Mouse (Mus musculus): ENCODE measurements around the gene 1810013L24Rik. TPM values are rescaled to one million over a fixed set of nuclear protein-coding genes. Genes with fewer than 3 reads are reported as not detected.

1810013L24Rik gene
- polyA plus RNA-seq, 1 experiment from 2014 or later, result 32.3 TPM

DNA sequence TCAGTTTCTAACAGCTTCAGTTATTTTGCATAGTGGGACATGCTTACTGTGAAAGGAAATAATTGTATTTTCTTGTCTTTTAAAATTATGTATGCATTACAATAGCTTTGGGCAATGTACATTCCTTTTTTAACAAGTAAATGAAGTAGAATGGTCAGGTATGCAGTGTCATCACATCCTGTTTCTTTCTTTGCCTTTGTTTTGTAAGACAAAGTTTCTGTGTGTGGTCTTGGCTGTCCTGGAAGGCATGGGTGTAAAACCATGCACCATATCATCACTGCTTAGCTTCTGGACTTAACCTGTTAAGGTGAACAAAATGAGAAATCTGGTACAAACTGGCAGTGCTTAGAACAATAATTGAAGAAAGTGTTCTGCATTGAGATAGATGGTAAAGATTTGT, 9.0 kb downstream of the 1810013L24Rik start:
- H3K4me2 ChIP-seq (replicated peaks), result no peak overlapping the region
- H3K9ac ChIP-seq, result no peak overlapping the region
- peaks cover 5% of the 10 kb centered on the region; the same call in 1 of the 2 replicates for H3K4me1 ChIP-seq
- H3K4me3 ChIP-seq, result no peak overlapping the region
- no peak for ATAC-seq (ENCODE audit: insufficient number of reproducible peaks, insufficient read depth, low FRiP score, low TSS enrichment)
- H3K9me3 ChIP-seq, result no peaks in the 10 kb centered on the region
- H3K27ac ChIP-seq, result no peak overlapping the region
- H3K36me3 ChIP-seq, result peaks cover 44% of the 10 kb centered on the region
- no peaks in the 10 kb centered on the region for H3K27me3 ChIP-seq

DNA sequence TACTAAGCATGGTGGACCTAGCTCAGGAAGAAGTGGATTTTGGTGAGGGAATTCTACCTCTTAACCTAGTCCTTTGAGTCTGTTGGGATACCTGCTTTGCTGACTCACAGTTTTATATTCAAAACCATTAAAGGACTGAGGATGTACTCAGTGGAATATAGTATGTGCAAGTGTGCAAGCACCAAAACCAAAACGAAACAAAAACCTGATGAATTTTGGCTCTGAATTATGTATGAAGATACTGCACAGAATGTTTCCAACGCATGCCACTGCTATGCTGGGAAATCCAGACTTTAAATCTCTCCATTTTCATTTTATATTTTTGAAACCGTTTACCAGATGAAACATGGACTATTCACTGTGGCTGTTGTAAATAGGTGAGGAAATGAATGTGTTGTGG, 10.7 kb downstream of the 1810013L24Rik start:
- H3K9ac ChIP-seq, result no peak overlapping the region
- no peaks in the 10 kb centered on the region for H3K27me3 ChIP-seq
- H3K9me3 ChIP-seq, result no peaks in the 10 kb centered on the region
- no peaks in the 10 kb centered on the region for H3K4me1 ChIP-seq
- ATAC-seq (ENCODE audit: insufficient number of reproducible peaks, insufficient read depth, low FRiP score, low TSS enrichment), result no peak
- no peak overlapping the region for H3K4me2 ChIP-seq (replicated peaks)
- H3K27ac ChIP-seq, result no peak overlapping the region
- H3K4me3 ChIP-seq, result no peak overlapping the region
- WGBS, result 92% methylated on average over 3 of the region's 3 CpGs
- H3K36me3 ChIP-seq, result peaks cover 45% of the 10 kb centered on the region

DNA sequence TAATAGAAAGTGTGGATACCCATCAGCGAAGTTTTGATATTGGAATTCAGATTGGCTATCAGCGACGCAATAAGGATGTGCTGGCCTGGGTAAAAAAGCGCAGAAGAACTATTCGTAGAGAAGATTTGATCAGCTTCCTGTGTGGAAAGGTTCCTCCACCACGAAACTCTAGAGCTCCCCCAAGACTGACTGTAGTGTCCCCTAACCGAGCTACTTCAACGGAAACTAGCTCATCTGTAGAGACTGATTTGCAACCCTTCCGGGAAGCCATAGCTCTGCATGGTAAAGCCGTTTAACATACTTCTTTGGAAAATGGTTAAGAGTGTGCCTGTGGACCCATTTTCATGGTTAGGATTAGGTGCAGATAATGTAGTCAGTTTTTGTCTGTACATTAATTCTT, 13.1 kb downstream of the 1810013L24Rik start:
- 94% methylated on average over 10 of the region's 10 CpGs for WGBS
- no peak overlapping the region for H3K4me2 ChIP-seq (replicated peaks)
- H3K36me3 ChIP-seq, result peaks cover 34% of the 10 kb centered on the region

DNA sequence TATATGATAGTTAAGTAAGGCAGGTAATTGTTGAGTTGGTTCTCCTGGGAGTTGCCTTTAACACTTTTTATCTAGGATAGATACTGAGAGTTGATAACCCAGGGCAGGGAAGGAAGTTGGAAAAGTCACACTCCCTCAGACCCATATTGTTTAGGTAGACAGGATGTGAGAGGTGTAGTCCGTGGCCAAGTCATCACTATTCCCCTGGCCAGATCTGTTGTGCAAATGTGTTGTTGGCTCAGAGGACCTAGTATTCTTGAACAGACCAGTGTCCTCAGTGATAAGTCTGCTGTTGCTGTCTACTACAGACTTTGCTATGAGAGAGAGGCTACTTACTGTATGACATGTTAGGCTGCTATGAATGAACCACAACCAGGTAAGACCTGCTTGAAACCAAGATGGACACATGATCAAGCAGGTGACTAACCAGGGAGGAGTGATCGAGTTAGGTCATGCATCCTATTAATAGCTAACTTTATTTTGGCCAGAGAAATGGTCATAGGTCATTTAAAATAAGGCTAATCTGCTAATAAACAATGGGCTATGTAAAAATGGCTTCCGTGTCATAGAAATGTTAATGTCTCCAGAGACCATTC, 13.8 kb downstream of the 1810013L24Rik start:
- no peaks in the 10 kb centered on the region for H3K9me3 ChIP-seq
- H3K4me2 ChIP-seq (replicated peaks), result no peak overlapping the region
- no peak overlapping the region for H3K27ac ChIP-seq
- no peaks in the 10 kb centered on the region; the same call in 1 of the 2 replicates for H3K4me1 ChIP-seq
- no peak overlapping the region for H3K4me3 ChIP-seq
- peaks cover 28% of the 10 kb centered on the region for H3K36me3 ChIP-seq
- no peaks in the 10 kb centered on the region for H3K27me3 ChIP-seq
- no peak for ATAC-seq (ENCODE audit: insufficient number of reproducible peaks, insufficient read depth, low FRiP score, low TSS enrichment)
- 92% methylated on average over 3 of the region's 3 CpGs for WGBS
- H3K9ac ChIP-seq, result no peak overlapping the region

More for the DNA sequence above, 13.1 kb downstream of the 1810013L24Rik start:
- Histone ChIP-seq H3K4me1 (no peaks in the 10 kb centered on the region), H3K27me3 (no peaks in the 10 kb centered on the region), H3K4me3 (no peak overlapping the region), H3K9ac (no peak overlapping the region), H3K9me3 (no peaks in the 10 kb centered on the region), H3K27ac (no peak overlapping the region)
- ATAC-seq (ENCODE audit: insufficient number of reproducible peaks, insufficient read depth, low FRiP score, low TSS enrichment), result no peak

DNA sequence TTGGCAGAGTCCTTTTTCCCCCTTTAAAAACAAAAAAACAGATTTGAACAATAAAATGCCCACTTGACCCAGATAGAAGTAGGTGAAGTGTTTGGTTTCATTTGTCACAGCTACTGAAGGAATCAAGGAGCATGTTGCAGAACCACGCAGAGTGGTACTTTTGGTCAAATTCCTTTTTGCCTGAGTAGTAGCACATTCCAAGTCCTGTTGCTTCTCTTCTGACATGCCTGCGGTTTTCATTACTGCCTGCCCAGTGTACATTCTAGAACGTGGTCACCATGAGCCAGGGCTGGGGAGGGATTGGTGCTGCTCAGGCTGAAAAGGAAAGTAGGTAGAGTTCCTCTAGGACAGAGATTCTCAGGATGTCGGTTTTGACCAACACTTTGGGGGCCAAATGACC, 16.1 kb downstream of the 1810013L24Rik start:
- peaks cover 24% of the 10 kb centered on the region for H3K36me3 ChIP-seq
- H3K27me3 ChIP-seq, result no peaks in the 10 kb centered on the region
- 77% methylated on average over 4 of the region's 4 CpGs for WGBS
- no peak overlapping the region for H3K4me3 ChIP-seq
- no peak overlapping the region for H3K9ac ChIP-seq
- no peak overlapping the region for H3K27ac ChIP-seq
- no peak overlapping the region for H3K4me2 ChIP-seq (replicated peaks)
- H3K9me3 ChIP-seq, result no peaks in the 10 kb centered on the region
- ATAC-seq (ENCODE audit: insufficient number of reproducible peaks, insufficient read depth, low FRiP score, low TSS enrichment), result no peak
- H3K4me1 ChIP-seq, result no peaks in the 10 kb centered on the region; the same call in 1 of the 2 replicates

DNA sequence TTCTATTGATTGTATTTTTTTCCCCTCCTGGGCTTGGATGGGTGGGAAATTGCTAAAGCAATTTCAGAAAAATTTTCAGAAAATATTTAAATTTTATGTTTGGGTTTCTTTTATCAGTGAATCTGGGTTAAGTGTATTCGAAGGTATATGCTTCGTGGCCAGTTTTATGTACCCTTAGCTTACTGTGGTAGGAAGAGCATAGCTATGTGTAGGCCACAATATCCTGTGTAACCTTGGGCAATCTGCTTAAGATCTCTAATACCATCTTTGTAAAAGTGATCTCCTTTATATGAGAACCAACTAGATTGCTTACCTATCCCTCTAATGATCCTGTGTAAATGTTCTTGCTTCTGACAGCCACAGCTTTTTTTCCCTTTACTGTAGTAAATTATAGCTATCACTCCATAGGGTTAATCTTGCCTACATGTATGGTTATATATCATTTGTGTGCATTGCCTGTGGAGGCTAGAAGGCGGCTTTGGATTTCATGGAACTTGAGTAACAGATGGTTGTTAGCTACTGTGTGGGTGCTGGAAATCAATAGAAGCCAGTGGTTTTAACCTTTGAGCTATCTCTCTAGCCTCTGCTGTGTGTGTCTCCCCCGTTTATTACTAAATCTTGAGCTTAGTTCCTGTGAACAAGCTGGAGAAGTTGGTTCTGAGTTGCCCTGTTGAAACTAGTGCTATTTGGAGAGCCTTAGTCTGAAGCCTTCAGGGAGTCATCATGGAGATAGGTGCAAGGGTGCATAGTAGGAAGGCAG, 18.6 kb downstream of the 1810013L24Rik start:
- Histone ChIP-seq H3K27ac (no peak overlapping the region), H3K9ac (no peak overlapping the region), H3K4me3 (no peak overlapping the region), H3K36me3 (peaks cover 12% of the 10 kb centered on the region), H3K4me2 (replicated peaks) (no peak overlapping the region), H3K4me1 (no peaks in the 10 kb centered on the region; the same call in 1 of the 2 replicates), H3K27me3 (no peaks in the 10 kb centered on the region), H3K9me3 (no peaks in the 10 kb centered on the region)
- ATAC-seq (ENCODE audit: insufficient number of reproducible peaks, insufficient read depth, low FRiP score, low TSS enrichment), result no peak
- 87% methylated on average over 4 of the region's 4 CpGs for WGBS

DNA sequence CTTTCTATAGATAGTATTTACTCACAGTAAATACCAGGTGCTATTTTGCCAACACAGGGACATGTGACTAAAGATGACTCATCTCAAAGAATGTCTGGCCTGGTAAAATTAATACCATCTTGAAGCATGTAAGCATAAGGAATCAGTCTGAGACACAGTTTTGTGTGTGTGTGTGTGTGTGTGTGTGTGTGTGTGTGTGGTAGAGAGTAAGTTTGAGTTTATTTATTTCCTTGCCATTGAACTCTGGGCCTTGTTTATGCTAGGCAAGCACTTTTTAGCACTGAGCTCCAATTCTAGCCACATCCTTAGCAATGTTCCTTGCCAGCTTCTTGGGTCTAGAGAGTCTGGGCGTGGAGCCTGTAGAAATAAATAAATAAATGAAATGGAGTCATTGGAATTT, 20.0 kb downstream of the 1810013L24Rik start:
- Histone ChIP-seq H3K4me1 (no peaks in the 10 kb centered on the region; the same call in 1 of the 2 replicates), H3K27ac (no peak overlapping the region), H3K27me3 (no peaks in the 10 kb centered on the region), H3K4me3 (no peak overlapping the region), H3K9ac (no peak overlapping the region), H3K4me2 (replicated peaks) (no peak overlapping the region), H3K36me3 (peaks cover 14% of the 10 kb centered on the region), H3K9me3 (no peaks in the 10 kb centered on the region)
- WGBS, result 68% methylated on average over 1 of the region's 1 CpGs
- no peak for ATAC-seq (ENCODE audit: insufficient number of reproducible peaks, insufficient read depth, low FRiP score, low TSS enrichment)

DNA sequence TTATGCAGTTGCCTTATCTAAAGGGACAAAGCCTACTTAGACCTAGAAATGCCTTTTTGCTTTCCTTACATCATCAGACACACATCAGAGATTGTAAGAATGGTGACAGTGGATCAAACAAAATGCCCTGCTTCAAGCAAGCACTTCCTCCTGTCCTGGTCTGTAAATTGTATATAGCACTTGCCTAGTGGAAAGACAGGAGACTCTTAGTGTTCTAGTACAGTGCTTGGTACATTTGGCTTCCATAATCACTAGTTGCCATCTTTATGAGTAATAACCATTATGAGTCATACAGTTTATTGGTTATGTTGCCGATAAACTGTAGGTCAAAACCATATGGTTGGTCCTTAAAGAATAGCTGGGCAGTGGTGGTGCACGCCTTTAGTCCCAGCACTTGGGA, 25.2 kb downstream of the 1810013L24Rik start:
- Histone ChIP-seq H3K9ac (no peak overlapping the region), H3K9me3 (no peaks in the 10 kb centered on the region), H3K27me3 (no peaks in the 10 kb centered on the region), H3K4me2 (replicated peaks) (no peak overlapping the region), H3K4me1 (no peaks in the 10 kb centered on the region), H3K27ac (no peak overlapping the region), H3K36me3 (peaks cover 26% of the 10 kb centered on the region), H3K4me3 (no peak overlapping the region)
- 95% methylated on average over 2 of the region's 2 CpGs for WGBS
- ATAC-seq (ENCODE audit: insufficient number of reproducible peaks, insufficient read depth, low FRiP score, low TSS enrichment), result no peak

DNA sequence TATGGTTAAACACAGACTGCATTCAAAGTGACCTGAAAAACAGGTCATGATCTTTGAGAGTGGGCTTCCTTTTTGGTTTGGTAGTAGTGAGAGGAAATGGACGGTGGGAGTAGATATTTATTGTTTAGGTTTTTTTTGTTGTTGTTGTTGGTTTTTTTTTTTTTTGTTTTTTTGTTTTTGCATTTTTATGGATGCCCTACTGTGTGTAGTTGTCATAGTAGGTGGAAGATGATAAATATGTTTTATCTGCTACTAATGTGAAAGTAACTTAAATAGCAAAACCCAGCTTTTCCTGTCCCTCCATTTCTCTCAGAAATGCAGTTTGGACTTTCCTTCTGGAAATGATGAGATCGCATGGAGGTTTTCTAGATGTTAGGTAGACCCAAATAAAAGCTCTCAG, 26.9 kb downstream of the 1810013L24Rik start:
- Histone ChIP-seq H3K36me3 (peaks cover 31% of the 10 kb centered on the region), H3K4me3 (no peak overlapping the region), H3K4me2 (replicated peaks) (no peak overlapping the region), H3K27ac (no peak overlapping the region), H3K27me3 (no peaks in the 10 kb centered on the region), H3K9ac (no peak overlapping the region), H3K9me3 (no peaks in the 10 kb centered on the region), H3K4me1 (no peaks in the 10 kb centered on the region)
- WGBS, result 96% methylated on average over 2 of the region's 2 CpGs
- no peak for ATAC-seq (ENCODE audit: insufficient number of reproducible peaks, insufficient read depth, low FRiP score, low TSS enrichment)

DNA sequence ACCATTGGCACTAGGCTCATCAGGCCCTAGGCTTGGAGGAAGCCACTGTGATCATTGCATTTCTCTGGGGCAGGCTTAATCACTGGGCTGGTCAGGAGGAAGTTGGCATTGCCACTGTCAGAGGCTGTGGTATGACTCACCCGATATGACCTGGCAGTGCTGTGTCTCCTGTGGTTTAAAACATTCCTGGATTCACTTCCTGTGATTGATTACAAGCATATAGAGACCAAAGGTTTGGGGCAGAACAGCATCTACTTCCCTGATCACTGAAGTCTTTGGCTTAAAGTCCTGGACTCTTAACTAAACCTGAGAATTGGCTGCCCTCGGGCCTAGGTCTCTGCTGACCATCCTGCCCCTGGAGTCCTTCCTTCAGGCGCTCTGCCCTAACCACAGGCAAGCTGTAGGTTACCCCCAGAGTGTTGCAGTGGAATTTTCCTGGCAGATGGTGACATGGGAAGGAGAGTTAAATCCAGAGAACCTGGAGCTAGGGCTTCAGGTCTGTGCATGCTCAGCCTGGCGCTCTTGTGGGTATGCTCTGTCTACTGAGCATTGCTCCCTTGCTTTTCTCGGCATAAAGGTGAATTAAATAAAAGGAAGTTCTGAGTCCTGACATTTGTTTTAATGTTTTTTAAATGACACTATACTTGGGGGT, 32.6 kb downstream of the 1810013L24Rik start:
- H3K4me3 ChIP-seq, result no peak overlapping the region
- no peaks in the 10 kb centered on the region for H3K4me1 ChIP-seq
- 82% methylated on average over 5 of the region's 5 CpGs for WGBS
- H3K36me3 ChIP-seq, result peaks cover 20% of the 10 kb centered on the region
- no peaks in the 10 kb centered on the region for H3K9me3 ChIP-seq
- H3K27ac ChIP-seq, result no peak overlapping the region
- no peak overlapping the region for H3K9ac ChIP-seq
- no peak overlapping the region for H3K4me2 ChIP-seq (replicated peaks)
- ATAC-seq (ENCODE audit: insufficient number of reproducible peaks, insufficient read depth, low FRiP score, low TSS enrichment), result no peak
- no peaks in the 10 kb centered on the region for H3K27me3 ChIP-seq

DNA sequence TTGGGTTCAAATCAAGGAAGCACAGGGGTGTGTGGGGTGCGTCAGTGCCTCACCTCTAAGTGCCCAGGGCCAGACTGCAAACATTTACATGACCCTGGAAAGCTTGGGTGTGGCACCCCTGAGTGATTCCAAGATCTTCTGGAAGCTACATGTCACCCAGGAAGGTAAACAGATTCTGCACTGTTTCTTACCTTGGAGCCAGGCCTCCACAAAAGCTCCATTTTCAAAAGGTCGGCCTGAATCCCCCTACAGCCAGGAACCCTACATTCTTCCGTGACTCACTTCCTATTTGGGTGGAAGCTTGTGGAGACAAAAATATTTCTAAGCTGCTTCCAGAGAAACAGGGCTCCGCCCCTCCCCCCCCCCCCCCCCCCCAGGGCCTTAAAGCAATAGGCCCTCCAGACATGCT, 34.3 kb downstream of the 1810013L24Rik start:
- H3K9me3 ChIP-seq, result no peaks in the 10 kb centered on the region
- ATAC-seq (ENCODE audit: insufficient number of reproducible peaks, insufficient read depth, low FRiP score, low TSS enrichment), result no peak
- 58% methylated on average over 4 of the region's 4 CpGs for WGBS

More for the DNA sequence above, 34.3 kb downstream of the 1810013L24Rik start:
- H3K4me2 ChIP-seq (replicated peaks), result no peak overlapping the region
- H3K27ac ChIP-seq, result no peak overlapping the region
- no peaks in the 10 kb centered on the region for H3K4me1 ChIP-seq
- H3K4me3 ChIP-seq, result no peak overlapping the region
- peaks cover 20% of the 10 kb centered on the region for H3K36me3 ChIP-seq
- H3K27me3 ChIP-seq, result no peaks in the 10 kb centered on the region
- no peak overlapping the region for H3K9ac ChIP-seq
